Mouse (Mus musculus) megakaryocyte, embryonic 14.5 days (primary cell): ENCODE results near the gene Pfdn6.

Source experiments
- FLI1 ChIP-seq: IDR thresholded peaks from 2 replicates; pipeline ENCODE4 v1.6.1; 2012; ENCODE audit warnings: low read length, inconsistent platforms, mixed read lengths
- GATA1 ChIP-seq: IDR thresholded peaks from 3 replicates; pipeline ENCODE4 v1.6.1; 2012; ENCODE audit warnings: mixed read lengths, low read length, inconsistent platforms, borderline replicate concordance

- TF ChIP-seq GATA1 (no peak), FLI1 (no peak)
Measured at GRCm38 (mm10) chr17:33936993-33937392, 3.1 kb downstream of the Pfdn6 start.
